Mouse (Mus musculus): ENCODE data around the gene Pofut1. TPM values are rescaled to one million over a fixed set of nuclear protein-coding genes. Genes with fewer than 3 reads are reported as not detected.
"Not testable (repeated sequence)": the region's sequence is repeated elsewhere in the genome, so short reads cannot be mapped to it uniquely, and the experiment has no call there.

The Pofut1 gene
- total RNA-seq, 2 experiments from 2014 or later = 14.9 to 16.7 TPM

- no peak for ATAC-seq (replicated peaks; ENCODE audit: poor library complexity)
Measured at GRCm38 (mm10) chr2:153238406-153238805, 2.9 kb upstream of the Pofut1 start.

GRCm38 (mm10) chr2:153239021-153239859, 2.1 kb upstream of the Pofut1 start:
- ATAC-seq (replicated peaks; ENCODE audit: poor library complexity) = peak; percentile 47

- ATAC-seq (replicated peaks; ENCODE audit: poor library complexity) = no peak
Measured at GRCm38 (mm10) chr2:153239860-153240480, 1.4 kb upstream of the Pofut1 start.

- peak; percentile 56 for ATAC-seq (replicated peaks; ENCODE audit: poor library complexity)
Measured at GRCm38 (mm10) chr2:153240701-153241235, 565 bp upstream of the Pofut1 start.

GRCm38 (mm10) chr2:153242156-153242555, 823 bp downstream of the Pofut1 start:
- no peak for ATAC-seq (replicated peaks; ENCODE audit: poor library complexity)

GRCm38 (mm10) chr2:153249751-153250150, 8.4 kb downstream of the Pofut1 start:
- ATAC-seq (replicated peaks; ENCODE audit: poor library complexity) = 0 out of 2 replicates have a peak, but pooled peaks have one; percentile 23

DNA sequence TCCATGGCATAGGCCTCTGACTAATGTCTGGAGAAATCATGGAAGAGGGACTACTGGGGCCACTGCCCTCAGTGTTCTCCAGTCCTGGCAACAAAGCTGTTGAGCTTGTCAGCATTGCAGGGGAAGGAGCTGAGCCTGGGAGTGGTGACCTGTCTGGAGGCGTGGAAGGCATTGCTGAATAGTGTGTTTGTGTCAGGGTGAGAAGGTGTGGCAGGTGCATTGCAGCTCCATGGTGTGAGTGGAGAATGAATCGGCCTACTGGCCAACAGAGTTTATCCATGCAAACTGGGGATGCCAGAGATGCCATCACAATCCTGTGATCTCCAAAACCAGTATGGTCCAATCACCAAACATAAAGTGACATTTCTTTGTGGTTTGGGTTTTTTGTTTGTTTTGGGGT, 15.3 kb downstream of the Pofut1 start:
- ATAC-seq (replicated peaks; ENCODE audit: poor library complexity) = no peak

DNA sequence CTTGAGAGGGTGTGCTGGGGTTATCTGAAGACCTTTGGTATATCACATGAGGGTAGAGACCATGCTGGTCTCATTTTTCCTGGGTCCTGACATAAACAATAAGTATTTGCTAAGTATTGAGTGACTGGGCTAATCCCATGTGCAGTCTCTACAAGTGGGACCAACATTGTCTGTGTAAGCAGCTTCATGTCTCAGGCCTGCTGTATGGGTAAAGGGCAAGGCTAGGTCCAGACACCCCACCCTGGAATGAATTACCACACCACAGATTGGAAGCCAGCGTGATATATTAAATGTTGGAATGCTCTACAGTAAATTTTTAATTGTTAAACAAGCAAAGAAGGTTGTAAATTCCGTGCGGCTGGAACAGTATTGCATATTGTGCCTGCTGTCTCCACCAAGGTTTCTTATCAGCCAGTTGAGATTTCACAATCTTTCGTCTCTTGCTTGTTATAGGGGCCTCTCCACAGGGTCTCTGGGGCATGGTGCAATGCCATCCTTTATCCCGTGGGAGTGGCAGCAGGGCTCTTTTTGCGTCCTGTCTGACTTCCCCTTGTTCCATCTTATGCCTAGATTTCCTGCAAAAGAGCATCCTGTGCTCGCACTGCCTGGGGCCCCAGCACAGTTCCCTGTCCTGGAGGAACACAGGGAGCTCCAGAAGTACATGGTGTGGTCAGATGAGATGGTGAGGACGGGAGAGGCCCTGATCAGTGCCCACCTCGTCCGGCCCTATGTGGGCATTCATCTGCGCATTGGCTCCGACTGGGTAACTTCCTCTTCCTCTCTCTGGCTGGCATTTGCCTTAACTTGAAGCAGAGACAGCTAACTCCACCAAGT, 17.9 kb downstream of the Pofut1 start:
- ATAC-seq (replicated peaks; ENCODE audit: poor library complexity) = peak; percentile 72

GRCm38 (mm10) chr2:153259864-153260674, 18.7 kb downstream of the Pofut1 start:
- ATAC-seq (replicated peaks; ENCODE audit: poor library complexity) = peak; percentile 40

DNA sequence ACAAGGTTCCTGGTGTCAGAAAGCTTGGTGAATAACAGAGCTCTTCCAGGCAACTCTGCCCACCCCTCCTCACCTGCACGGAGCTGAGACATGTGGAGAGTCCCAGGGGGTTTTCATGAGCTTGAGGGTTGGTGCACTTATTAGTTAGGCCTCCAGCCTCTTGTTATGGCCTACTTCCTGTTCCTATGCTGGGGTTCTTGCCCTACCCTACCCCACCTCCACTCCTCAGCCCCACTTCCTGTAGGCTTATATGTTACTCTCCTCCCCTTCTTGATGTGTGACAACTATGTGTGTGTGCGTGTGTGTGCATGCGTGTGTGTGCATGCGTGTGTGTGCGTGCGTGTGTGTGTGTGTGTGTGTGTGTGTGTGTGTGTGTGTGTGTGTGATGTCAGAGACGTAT, 21.7 kb downstream of the Pofut1 start:
- ATAC-seq (replicated peaks; ENCODE audit: poor library complexity) = peak; percentile 22; the same call in 1 of the 2 replicates

DNA sequence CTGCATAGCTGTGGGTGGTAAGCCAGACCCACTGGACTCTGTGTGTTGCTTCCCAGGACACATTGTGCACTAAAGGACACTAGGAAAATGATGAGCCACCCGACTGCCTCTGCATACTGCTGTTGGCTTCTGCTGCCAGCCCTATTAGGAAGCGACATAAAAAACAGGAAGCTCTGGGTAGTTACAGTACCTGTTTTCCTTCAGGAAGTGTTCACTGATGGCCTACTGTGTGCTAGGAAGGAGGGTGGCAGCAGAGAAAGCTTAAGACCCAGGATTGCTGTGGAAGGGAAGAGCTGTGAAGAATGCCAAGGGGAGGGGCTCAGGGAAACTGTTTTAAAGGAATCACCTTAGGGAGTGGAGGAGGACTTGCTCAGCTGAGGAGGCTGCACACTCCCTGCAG, 26.0 kb downstream of the Pofut1 start:
- no peak for ATAC-seq (replicated peaks; ENCODE audit: poor library complexity)

DNA sequence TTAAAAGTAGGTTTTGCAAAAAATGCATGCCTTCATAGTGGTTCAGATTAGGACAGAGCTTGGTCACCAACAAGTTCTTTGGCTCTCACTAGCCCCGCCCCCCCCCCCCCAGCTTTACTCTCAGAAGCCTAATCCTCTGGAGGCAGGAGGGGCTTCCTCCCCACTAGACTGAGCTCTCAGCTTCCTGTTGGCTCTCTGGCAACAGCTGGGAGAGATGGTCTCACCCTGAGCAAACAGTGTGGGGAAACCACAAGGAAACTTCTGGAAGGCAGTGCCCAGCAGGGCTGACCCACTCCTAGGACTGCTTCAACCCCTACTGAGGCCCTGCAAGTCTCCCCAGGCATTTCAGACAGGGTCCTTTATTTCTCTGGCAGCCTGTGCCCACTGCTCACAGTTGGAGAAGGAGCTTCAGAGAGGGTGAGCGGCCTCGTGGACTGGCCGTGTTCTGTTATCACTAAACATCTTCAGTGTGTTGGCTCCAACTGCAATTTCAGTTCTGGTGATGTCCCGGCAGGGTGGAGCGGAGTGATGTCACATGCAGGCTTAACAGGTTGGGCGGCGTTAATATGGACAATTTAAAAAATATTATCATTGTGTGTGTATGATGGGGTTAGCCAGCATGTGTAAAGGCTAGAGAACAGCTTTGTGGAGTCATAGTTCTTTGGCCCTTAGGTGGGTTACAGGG, 29.0 kb downstream of the Pofut1 start:
- ATAC-seq (replicated peaks; ENCODE audit: poor library complexity) = peak; percentile 78

DNA sequence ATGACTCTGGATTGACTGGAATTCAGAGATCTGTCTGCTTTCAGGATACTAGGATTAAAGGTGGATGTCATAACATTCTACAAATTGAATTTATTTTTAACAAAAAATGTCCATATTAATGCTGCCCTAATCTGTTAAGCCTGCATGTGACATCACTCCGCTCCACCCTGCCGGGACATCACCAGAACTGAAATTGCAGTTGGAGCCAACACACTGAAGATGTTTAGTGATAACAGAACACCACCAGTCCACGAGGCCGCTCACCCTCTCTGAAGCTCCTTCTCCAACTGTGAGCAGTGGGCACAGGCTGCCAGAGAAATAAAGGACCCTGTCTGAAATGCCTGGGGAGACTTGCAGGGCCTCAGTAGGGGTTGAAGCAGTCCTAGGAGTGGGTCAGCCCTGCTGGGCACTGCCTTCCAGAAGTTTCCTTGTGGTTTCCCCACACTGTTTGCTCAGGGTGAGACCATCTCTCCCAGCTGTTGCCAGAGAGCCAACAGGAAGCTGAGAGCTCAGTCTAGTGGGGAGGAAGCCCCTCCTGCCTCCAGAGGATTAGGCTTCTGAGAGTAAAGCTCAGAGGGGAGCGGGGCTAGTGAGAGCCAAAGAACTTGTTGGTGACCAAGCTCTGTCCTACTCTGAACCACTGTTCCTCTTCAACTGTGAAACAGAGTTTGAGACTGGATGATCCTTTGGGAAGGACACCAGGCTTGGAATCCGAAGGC, 33.0 kb downstream of the Pofut1 start:
- peak; percentile 79 for ATAC-seq (replicated peaks; ENCODE audit: poor library complexity)

DNA sequence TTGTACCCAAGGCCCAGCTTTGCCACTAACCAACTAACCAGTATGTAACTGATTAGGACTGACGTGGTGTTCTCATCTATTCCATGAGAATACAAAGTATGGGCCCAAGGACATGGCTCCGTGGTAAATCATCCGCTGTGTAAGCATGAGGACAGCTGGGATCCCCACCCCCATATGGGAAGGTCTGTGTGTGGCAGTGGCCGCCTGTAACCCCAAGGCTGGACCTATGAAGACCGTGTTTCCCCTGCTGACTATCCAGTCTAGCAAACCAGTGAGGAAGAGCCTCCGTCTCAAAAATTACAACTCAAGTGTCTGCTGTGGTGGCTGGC, 33.5 kb downstream of the Pofut1 start:
- no peak for ATAC-seq (replicated peaks; ENCODE audit: poor library complexity)

DNA sequence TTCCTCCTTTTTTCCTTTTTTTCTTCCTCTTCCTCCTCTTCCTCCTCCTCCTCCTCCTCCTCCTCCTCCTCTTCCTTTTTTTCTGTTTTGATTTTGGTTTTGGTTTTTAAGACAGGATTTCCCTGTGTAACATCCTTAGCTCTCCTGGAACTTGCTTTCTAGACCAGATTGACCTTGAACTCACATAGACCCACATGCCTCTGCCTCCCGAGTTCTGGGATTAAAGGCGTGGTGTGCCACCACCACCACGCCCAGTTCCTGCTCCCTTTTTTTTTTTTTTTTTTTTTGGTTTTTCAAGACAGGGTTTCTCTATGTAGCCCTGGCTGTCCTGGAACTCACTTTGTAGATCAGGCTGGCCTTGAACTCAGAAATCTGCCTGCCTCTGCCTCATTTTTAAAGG, 34.2 kb downstream of the Pofut1 start:
- not testable (repeated sequence) for ATAC-seq (replicated peaks; ENCODE audit: poor library complexity)

DNA sequence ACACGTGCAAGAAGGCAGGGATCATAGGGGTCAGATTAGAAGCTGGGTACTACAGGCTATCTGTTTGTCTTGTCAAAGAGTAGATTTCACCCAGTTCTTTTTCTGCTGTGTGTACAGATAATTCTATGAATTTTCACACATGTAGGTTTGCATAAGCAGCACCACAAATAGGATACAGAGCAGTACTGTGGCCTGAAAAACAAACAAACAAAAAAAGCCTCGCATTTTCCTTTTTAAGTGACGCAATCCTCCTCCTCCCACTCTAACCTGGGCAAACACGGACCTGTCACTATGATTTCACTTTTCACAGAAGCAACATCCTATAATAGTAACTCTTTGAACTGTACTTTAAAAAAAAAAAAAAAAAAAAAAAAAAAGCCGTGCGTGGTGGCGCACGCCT, 35.1 kb downstream of the Pofut1 start:
- no peak for ATAC-seq (replicated peaks; ENCODE audit: poor library complexity)

DNA sequence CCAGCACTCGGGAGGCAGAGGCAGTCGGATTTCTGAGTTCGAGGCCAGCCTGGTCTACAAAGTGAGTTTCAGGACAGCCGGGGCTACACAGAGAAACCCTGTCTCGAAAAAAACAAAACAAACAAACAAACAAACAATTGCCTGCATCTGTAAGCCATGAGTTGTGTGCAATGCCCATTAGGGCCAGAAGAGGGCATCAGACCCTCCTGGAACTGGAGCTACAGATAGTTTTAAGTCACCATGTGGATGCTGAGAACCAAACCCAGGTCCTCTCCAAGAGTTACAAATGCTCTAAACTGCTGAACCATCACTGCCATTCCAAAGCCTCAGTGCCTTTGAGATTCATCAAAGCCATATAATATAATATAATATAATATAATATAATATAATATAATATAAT, 35.5 kb downstream of the Pofut1 start:
- not testable (repeated sequence) for ATAC-seq (replicated peaks; ENCODE audit: poor library complexity)

- ATAC-seq (replicated peaks; ENCODE audit: poor library complexity) = no peak
Measured at GRCm38 (mm10) chr2:153278357-153278756, 37.0 kb downstream of the Pofut1 start.

- peak; percentile 47 for ATAC-seq (replicated peaks; ENCODE audit: poor library complexity)
Measured at GRCm38 (mm10) chr2:153283919-153284318, 42.6 kb downstream of the Pofut1 start.
